Comparison of ENCODE assay signal across 8 mouse cellular contexts in the genomic region with DNA sequence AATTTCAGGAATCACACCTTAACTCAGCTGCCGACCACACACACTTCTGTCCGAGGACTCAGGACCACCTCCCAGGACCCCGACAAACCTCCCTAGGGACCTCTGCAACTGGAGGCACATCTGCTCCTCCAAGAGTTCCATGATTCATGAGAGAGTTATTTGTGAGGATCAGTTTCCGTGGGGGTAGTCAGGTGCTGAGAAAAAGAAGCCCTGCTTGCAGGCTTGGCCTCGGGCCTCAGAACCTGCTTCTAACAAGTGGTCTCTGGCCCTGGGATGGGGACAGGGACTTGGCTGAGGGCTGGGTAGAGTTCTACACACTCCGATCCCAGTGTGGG.
DNase-seq lines count a peak whose midpoint lies in the region; ATAC-seq and TF ChIP-seq lines count a peak whose summit lies in the region.

No protein-coding gene starts in this region.

- H3K27ac ChIP-seq in heart, embryonic 14.5 days (replicated peaks in 1 of 2; ENCODE audit: control insufficient read depth in 1 of 2, insufficient read depth in 1 of 2, low read depth in 2 of 2, low read length in 2 of 2) = peak overlapping the region; percentile 65 to 78; a peak in 3 of 4 replicates
- no peak overlapping the region for H3K27ac ChIP-seq in ES-E14 (ENCODE audit: insufficient read depth, low read depth, low read length, poor library complexity, severe bottlenecking)
- H3K27ac ChIP-seq in heart, embryonic 16.5 days (ENCODE audit: low read length) = peak overlapping the region; percentile 58
- H3K27ac ChIP-seq in midbrain, embryonic 10.5 days (replicated peaks) = peak overlapping the region; percentile 86; the same call in 1 of the 2 replicates

- DNase-seq in heart, adult 11 months = no peak
- DNase-seq in ES-E14 (ENCODE audit: low read depth, low spot score) = no peak
- no peak for DNase-seq in midbrain, embryonic 10.5 days (ENCODE audit: low spot score)
- DNase-seq in right cerebral cortex, postnatal 25 days = no peak
- DNase-seq in ovary, postnatal 36 days (ENCODE audit: low spot score) = no peak
- DNase-seq in layer of hippocampus, adult 8-10 months (ENCODE audit: low spot score in 2 of 2) = no peak

- H3K4me3 ChIP-seq in heart, embryonic 14.5 days (ENCODE audit: control insufficient read depth in 1 of 2, insufficient read depth in 1 of 2, low read depth in 1 of 2, low read length in 2 of 2) = 0 out of 4 replicates have a peak overlapping the region, but pooled peaks of 1 of the 2 experiments have one; percentile 53
- peak overlapping the region; percentile 47 to 66; a peak in 2 of 4 replicates for H3K4me3 ChIP-seq in ES-E14 (ENCODE audit: insufficient read depth in 1 of 2, low read depth in 1 of 2, low read length in 2 of 2, poor library complexity in 1 of 2, severe bottlenecking in 1 of 2)
- no peak overlapping the region; the same call in 1 of the 2 replicates for H3K4me3 ChIP-seq in heart, embryonic 16.5 days (ENCODE audit: low read length)
- H3K4me3 ChIP-seq in midbrain, embryonic 10.5 days = no peak overlapping the region; the same call in 1 of the 2 replicates

- H3K4me1 ChIP-seq in heart, embryonic 14.5 days (ENCODE audit: control insufficient read depth in 2 of 2, insufficient read depth in 2 of 2, low read length in 2 of 2) = peaks cover 27 to 37% of the 10 kb centered on the region in 2 experiments
- H3K4me1 ChIP-seq in ES-E14 (ENCODE audit: control insufficient read depth in 2 of 2, insufficient read depth in 2 of 2, low read length in 2 of 2, poor library complexity in 1 of 2) = peaks cover 11 to 19% of the 10 kb centered on the region in 2 experiments
- H3K4me1 ChIP-seq in heart, embryonic 16.5 days (ENCODE audit: control insufficient read depth, insufficient read depth, low read length) = peaks cover 21% of the 10 kb centered on the region
- H3K4me1 ChIP-seq in midbrain, embryonic 10.5 days = peaks cover 50% of the 10 kb centered on the region

- H3K27me3 ChIP-seq in heart, embryonic 14.5 days (ENCODE audit: control insufficient read depth, insufficient read depth, low read length) = no peaks in the 10 kb centered on the region
- H3K27me3 ChIP-seq in heart, embryonic 16.5 days (ENCODE audit: control insufficient read depth, insufficient read depth, low read length) = no peaks in the 10 kb centered on the region
- H3K27me3 ChIP-seq in midbrain, embryonic 10.5 days (ENCODE audit: low read depth, poor library complexity, severe bottlenecking) = peaks cover 31% of the 10 kb centered on the region

- peak overlapping the region; percentile 89 for H3K4me2 ChIP-seq in heart, embryonic 14.5 days (ENCODE audit: low read length)
- peak overlapping the region; percentile 66 for H3K4me2 ChIP-seq in heart, embryonic 16.5 days (ENCODE audit: low read depth, low read length)

- no peaks in the 10 kb centered on the region for H3K9me3 ChIP-seq in heart, embryonic 14.5 days (ENCODE audit: control insufficient read depth, low read length)
- no peaks in the 10 kb centered on the region for H3K9me3 ChIP-seq in ES-E14 (ENCODE audit: control insufficient read depth, insufficient read depth, low read depth, low read length)
- H3K9me3 ChIP-seq in heart, embryonic 16.5 days (replicated peaks; ENCODE audit: control insufficient read depth, low read length) = no peaks in the 10 kb centered on the region
- H3K9me3 ChIP-seq in midbrain, embryonic 10.5 days (replicated peaks) = no peaks in the 10 kb centered on the region

- peak overlapping the region; percentile 77 for H3K9ac ChIP-seq in heart, embryonic 14.5 days (ENCODE audit: low read length)
- H3K9ac ChIP-seq in ES-E14 (ENCODE audit: insufficient read depth, low read depth, low read length, poor library complexity, severe bottlenecking) = peak overlapping the region; percentile 61
- peak overlapping the region; percentile 86 for H3K9ac ChIP-seq in heart, embryonic 16.5 days (ENCODE audit: low read length)

- 61% methylated on average over 6 of the region's 6 CpGs for WGBS in heart, embryonic 14.5 days
- 57% methylated on average over 6 of the region's 6 CpGs for WGBS in heart, embryonic 16.5 days
- 80% methylated on average over 6 of the region's 6 CpGs for WGBS in midbrain, embryonic 10.5 days

- ATAC-seq in heart, embryonic 14.5 days (ENCODE audit: insufficient number of reproducible peaks, insufficient read depth, low FRiP score, low read depth) = no peak
- ATAC-seq in heart, embryonic 16.5 days (replicated peaks; ENCODE audit: extremely low read depth, insufficient read depth, low FRiP score) = no peak

- in situ Hi-C loops in ES-E14 (cut with MboI; ENCODE audit: low sequenced_read_pairs in 2 of 2, unreplicated experiment in 2 of 2) = no loop called here

- peaks cover 13% of the 10 kb centered on the region for H3K36me3 ChIP-seq in heart, embryonic 14.5 days (ENCODE audit: control insufficient read depth, insufficient read depth, low read length)
- peaks cover 2% of the 10 kb centered on the region; the same call in 1 of the 2 replicates for H3K36me3 ChIP-seq in ES-E14 (ENCODE audit: control insufficient read depth, insufficient read depth, low read length, poor library complexity, severe bottlenecking)
- no peaks in the 10 kb centered on the region for H3K36me3 ChIP-seq in heart, embryonic 16.5 days (ENCODE audit: control insufficient read depth, insufficient read depth)
- peaks cover 23% of the 10 kb centered on the region for H3K36me3 ChIP-seq in midbrain, embryonic 10.5 days

TF ChIP-seq in ES-E14, 5 proteins besides CTCF, POLR2A, EP300 and RAD21:
- TF ChIP-seq HCFC1 (IDR thresholded peaks at IDR 0.05; ENCODE audit: borderline replicate concordance, insufficient read depth, low read length) = no peak
- TF ChIP-seq ZNF384 (IDR thresholded peaks at IDR 0.05; ENCODE audit: low read depth, low read length) = no peak
- TF ChIP-seq ZC3H11A (IDR thresholded peaks at IDR 0.05; ENCODE audit: borderline replicate concordance, low read depth, low read length) = no peak
- no peak for TF ChIP-seq MAFK (IDR thresholded peaks at IDR 0.05; ENCODE audit: insufficient read depth, low read depth, low read length)
- TF ChIP-seq CHD2 (IDR thresholded peaks at IDR 0.05; ENCODE audit: low read depth, low read length) = no peak

Comparison
In these comparisons a context has a peak if more than half of its experiments do, and no peak if none do; other contexts are left out.
1. H3K4me3 ChIP-seq: peak in ES-E14 (2 of 2); none in heart, embryonic 16.5 days (single experiment) and midbrain, embryonic 10.5 days (single experiment).
2. Peak in every context shown above with its lines, with median percentiles within 50 percentile points of each other: H3K9ac ChIP-seq.